Mouse (Mus musculus): ENCODE measurements around the gene Rftn1. TPM values are rescaled to one million over a fixed set of nuclear protein-coding genes. Genes with fewer than 3 reads are reported as not detected.

The Rftn1 gene
- polyA plus RNA-seq, 1 experiment: 4.2 TPM

DNA sequence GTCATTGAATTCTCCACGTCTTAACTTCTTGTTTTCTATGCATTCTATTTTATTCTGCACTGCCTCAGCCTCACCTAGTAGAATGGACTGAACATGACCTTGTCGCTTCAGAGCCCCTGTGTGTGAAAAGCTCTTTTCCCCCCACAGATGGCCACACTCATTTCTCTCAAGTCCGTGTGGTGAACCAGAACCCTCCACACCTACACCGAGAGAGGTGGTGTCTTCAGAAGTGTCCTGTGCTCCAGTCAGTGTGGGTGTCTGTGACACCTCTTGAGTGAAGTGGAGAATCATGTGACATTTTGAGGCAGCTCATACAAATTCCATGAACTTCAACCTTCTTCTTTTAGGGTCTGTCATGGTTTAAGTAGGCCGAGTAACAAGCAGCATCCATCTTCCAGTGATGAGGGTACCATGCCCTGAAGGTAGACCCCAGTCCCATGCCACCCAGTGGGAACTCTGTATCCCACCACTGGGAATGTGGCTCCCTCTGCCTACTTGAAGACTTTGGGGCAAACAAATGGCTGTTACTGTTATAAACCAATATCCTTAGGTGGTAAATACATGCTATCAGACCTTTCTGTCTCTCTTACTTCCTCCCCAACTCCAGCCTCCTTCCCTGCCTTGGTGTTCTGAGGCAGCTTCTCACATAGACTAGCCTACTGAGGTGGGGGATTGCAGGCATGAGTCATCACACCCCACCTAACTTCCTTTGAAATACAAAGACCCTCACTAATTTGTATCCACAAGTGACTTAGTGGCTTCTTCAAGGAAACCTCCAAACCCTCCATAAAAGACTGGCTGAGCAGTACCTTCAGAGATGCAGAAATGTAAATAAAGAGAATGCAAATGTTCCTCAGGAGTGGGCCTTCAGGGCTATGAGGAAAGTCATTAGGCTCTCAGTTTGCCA is 122.4 kb downstream of the Rftn1 start:
- Histone ChIP-seq H3K4me3 (ENCODE audit: insufficient read depth, low read depth, low read length) (no peak overlapping the region), H3K4me1 (ENCODE audit: control insufficient read depth, insufficient read depth, insufficient read length, low read length) (peaks cover 6% of the 10 kb centered on the region), H3K27ac (replicated peaks; ENCODE audit: low read depth, low read length) (no peak overlapping the region)

DNA sequence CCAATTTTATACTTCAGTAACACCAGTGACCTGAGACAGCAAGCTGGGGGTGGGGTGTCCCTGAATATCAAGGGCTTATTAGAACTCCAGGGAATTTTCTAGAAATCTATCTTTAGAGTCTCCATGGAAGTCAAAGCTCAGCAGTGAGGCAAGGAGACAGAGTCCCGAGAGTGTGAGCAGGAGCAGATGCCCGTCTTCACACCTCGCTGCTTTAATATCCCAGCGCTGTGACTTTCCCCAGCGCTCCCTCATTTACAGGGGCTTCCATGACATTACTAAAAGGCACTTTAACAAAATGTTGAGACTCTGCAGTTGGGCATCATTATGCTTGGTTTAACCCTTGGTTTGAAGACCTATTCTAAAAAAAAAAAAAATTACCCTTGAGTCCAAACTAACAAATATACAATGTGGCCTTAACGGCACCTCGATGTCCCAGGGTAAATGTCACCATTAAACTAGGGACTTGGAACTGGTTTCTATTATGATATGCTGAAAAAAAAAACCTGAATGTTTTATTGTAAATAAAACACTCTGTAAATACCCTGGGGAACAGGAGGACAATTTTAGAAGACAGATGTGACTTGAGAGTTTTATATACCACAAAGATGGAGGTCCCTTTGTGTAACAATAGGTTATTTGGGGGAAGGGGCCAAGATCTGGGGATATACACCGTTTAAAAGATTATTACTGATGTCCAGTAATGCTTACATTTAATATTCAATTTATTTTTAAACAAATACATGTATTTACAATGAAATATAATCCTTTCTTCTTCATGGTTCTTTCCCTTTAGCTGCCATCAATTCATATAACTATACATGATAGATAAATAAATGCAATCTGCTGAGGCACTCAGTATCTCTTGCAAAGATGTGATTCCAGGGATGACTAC is 123.4 kb downstream of the Rftn1 start:
- Histone ChIP-seq H3K27ac (replicated peaks; ENCODE audit: low read depth, low read length) (no peak overlapping the region), H3K4me1 (ENCODE audit: control insufficient read depth, insufficient read depth, insufficient read length, low read length) (peaks cover 6% of the 10 kb centered on the region), H3K4me3 (ENCODE audit: insufficient read depth, low read depth, low read length) (no peak overlapping the region)

DNA sequence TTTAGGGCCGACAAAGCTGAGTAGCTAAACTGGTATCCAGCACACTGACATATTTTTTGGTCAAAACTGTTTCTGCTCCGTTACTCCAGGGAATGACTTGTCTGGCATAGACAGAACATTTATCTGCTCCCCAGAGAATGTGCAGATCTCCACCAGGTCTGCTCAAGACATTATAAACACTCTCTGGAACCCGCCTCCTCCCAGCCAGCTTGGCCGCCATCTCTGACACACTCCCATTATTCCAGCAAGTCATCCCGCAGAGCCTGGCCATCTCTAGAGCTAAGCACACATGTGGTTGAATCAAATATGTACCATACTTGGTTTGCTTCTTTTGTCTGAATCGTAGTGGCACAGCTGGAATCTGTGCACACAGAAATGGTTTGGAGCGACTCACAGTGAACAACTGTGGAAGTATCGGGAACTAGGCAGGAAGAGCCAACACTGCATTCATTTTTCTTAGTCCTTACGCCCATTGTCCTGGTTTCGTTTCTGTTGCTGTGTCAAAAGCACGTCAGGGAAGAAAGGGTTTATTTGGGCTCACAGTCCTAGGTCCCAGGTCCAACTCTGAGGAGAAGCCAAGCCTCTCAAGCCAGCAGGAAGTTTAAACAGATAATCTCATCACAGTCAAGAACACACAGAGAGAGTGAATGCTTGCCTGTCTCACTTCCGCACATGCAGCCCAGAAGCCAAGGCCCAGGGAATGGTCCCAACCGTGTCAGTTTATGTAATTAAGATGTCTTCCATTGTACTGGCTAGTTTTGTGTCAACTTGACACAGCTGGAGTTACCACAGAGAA is 126.4 kb downstream of the Rftn1 start:
- Histone ChIP-seq H3K4me1 (ENCODE audit: control insufficient read depth, insufficient read depth, insufficient read length, low read length) (peaks cover 6% of the 10 kb centered on the region), H3K4me3 (ENCODE audit: insufficient read depth, low read depth, low read length) (no peak overlapping the region), H3K27ac (replicated peaks; ENCODE audit: low read depth, low read length) (no peak overlapping the region)

- H3K4me3 ChIP-seq (ENCODE audit: insufficient read depth, low read depth, low read length): no peak overlapping the region
- no peak overlapping the region for H3K27ac ChIP-seq (replicated peaks; ENCODE audit: low read depth, low read length)
- H3K4me1 ChIP-seq (ENCODE audit: control insufficient read depth, insufficient read depth, insufficient read length, low read length): peaks cover 6% of the 10 kb centered on the region
Observed at GRCm38 (mm10) chr17:50062649-50063048, 127.8 kb downstream of the Rftn1 start.

- H3K4me3 ChIP-seq (ENCODE audit: insufficient read depth, low read depth, low read length): no peak overlapping the region
- peaks cover 6% of the 10 kb centered on the region for H3K4me1 ChIP-seq (ENCODE audit: control insufficient read depth, insufficient read depth, insufficient read length, low read length)
- H3K27ac ChIP-seq (replicated peaks; ENCODE audit: low read depth, low read length): no peak overlapping the region
Observed at GRCm38 (mm10) chr17:50061446-50061845, 129.0 kb downstream of the Rftn1 start.

DNA sequence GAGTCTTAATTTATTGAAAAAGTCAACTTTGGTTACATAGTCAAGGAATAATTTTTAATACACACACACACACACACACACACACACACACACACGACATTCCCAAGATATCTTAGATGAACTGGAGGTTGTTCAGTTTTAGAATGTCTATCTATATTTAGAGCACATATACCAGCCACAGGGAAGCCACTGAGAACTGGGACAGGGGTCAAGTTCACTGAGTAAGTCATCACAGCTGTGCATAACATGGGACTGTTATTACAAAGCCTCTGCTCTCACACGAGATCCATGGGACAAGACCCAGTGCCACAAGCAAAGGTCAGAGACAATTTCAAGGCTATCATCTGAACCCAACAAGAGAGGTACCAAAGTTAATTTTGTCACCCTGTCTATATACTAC is 130.3 kb downstream of the Rftn1 start:
- Histone ChIP-seq H3K27ac (replicated peaks; ENCODE audit: low read depth, low read length) (no peak overlapping the region), H3K4me3 (ENCODE audit: insufficient read depth, low read depth, low read length) (no peak overlapping the region), H3K4me1 (ENCODE audit: control insufficient read depth, insufficient read depth, insufficient read length, low read length) (peaks cover 9% of the 10 kb centered on the region)

DNA sequence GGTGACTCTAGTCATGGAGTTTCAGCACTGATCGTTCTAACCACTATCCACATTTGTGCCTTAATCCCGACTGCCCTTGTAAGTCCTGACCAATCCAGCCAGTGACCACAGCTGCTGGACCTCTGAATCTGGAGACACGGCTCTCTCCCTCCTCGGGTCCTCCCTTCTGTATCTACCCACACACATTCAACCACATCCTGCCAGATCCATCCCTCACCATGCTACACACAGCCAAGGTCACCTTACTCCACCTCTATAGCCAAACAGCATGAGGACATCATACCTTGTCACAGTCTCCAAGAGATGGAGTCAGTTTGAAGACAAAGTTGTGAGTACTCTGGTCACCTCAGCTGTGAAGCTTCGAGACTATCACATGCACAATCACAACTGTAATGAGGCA is 131.1 kb downstream of the Rftn1 start:
- H3K27ac ChIP-seq (replicated peaks; ENCODE audit: low read depth, low read length): no peak overlapping the region
- peaks cover 10% of the 10 kb centered on the region for H3K4me1 ChIP-seq (ENCODE audit: control insufficient read depth, insufficient read depth, insufficient read length, low read length)
- no peak overlapping the region for H3K4me3 ChIP-seq (ENCODE audit: insufficient read depth, low read depth, low read length)

DNA sequence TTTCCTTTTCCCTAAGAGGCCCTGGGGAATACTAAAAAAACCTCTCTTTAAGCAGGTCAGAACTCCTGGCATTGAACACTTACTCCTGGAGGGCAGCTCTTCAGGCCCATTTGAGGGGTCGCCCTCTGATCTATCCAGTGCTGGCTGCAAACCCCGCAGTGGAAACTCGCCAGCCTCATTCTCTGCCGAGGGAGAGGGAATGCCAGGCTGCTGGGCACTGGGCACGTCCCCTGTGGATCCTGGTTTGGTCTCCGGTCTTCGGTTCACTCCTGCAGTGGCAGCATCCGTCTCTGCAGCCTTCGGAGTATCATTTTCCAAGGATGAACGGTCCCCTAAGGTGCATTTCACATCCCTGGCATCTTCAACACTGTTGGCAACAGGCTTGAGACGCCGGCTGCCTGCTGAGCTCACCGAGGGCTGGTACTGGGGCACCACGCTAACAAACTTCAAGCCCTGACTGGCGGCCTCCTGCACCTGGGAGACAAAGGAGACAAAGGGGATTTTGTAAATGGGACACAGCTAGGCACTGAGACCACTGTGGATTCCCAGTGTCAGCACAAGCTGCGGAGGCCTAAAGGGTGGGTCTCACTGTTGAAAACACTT is 135.2 kb downstream of the Rftn1 start:
- Histone ChIP-seq H3K4me3 (ENCODE audit: insufficient read depth, low read depth, low read length) (no peak overlapping the region), H3K4me1 (ENCODE audit: control insufficient read depth, insufficient read depth, insufficient read length, low read length) (peaks cover 28% of the 10 kb centered on the region), H3K27ac (replicated peaks; ENCODE audit: low read depth, low read length) (no peak overlapping the region)

- Histone ChIP-seq H3K4me3 (ENCODE audit: insufficient read depth, low read depth, low read length) (no peak overlapping the region), H3K4me1 (ENCODE audit: control insufficient read depth, insufficient read depth, insufficient read length, low read length) (peaks cover 28% of the 10 kb centered on the region), H3K27ac (replicated peaks; ENCODE audit: low read depth, low read length) (no peak overlapping the region)
Observed at GRCm38 (mm10) chr17:50054586-50054985, 135.9 kb downstream of the Rftn1 start.

DNA sequence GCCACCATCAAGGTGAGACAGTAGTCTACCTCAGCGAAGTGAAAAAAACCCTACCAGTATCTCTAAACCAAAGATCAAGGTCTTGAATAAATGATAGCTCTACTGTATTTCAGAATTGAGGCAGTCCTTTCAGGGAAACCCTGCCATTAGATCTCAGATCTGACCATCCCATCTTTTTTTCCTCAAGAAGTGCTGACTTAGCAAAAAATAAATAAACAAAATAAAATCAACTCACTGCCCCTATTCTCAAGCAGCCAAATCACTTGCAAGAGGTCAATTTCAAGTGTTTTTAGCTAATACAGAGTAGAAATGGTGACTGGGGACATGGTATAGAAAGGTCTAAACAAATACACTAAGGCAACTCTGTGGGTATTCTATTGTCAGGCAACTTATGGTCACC is 136.5 kb downstream of the Rftn1 start:
- peaks cover 28% of the 10 kb centered on the region for H3K4me1 ChIP-seq (ENCODE audit: control insufficient read depth, insufficient read depth, insufficient read length, low read length)
- H3K27ac ChIP-seq (replicated peaks; ENCODE audit: low read depth, low read length): no peak overlapping the region
- H3K4me3 ChIP-seq (ENCODE audit: insufficient read depth, low read depth, low read length): no peak overlapping the region

DNA sequence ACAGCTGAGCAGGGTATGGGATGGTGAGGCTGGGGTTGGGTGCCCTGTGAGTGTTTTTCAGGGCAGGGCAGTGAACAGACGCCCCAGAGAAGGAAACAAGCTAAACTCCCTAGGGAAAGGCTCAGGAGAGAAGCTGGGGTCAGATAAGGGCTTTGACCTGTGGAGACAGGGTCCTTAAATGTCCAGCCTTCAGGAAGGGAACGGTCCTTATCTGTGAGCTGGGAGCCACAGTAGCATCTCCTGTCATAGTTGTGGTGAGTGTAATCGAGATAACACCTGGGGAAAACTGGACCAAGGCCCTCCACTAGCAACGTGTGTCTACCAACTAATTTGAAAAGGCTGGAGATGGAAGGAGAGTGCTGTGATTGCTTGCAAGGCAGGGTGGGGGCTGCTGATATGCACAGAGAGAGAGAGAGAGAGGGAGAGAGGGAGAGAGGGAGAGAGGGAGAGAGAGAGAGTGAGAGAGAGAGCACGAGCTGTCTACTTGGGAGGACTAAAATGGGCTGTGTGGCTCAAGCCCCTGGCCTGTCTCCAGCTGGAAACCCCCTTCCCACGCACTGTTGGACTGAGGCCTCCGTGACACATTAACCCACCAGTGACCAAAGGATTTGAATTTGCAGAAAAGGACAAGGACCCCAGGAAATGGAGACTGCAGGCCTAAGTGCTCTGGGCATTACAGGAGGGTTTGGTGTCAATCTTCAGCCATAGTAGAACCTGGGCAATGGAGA is 137.6 kb downstream of the Rftn1 start:
- peaks cover 28% of the 10 kb centered on the region for H3K4me1 ChIP-seq (ENCODE audit: control insufficient read depth, insufficient read depth, insufficient read length, low read length)
- H3K4me3 ChIP-seq (ENCODE audit: insufficient read depth, low read depth, low read length): no peak overlapping the region
- 0 out of 2 replicates have a peak overlapping the region, but pooled peaks have one; percentile 32 for H3K27ac ChIP-seq (replicated peaks; ENCODE audit: low read depth, low read length)

- no peak overlapping the region for H3K4me3 ChIP-seq (ENCODE audit: insufficient read depth, low read depth, low read length)
- H3K4me1 ChIP-seq (ENCODE audit: control insufficient read depth, insufficient read depth, insufficient read length, low read length): peaks cover 27% of the 10 kb centered on the region
- H3K27ac ChIP-seq (replicated peaks; ENCODE audit: low read depth, low read length): no peak overlapping the region; the same call in 1 of the 2 replicates
Observed at GRCm38 (mm10) chr17:50050456-50050855, 140.0 kb downstream of the Rftn1 start.

- H3K4me1 ChIP-seq (ENCODE audit: control insufficient read depth, insufficient read depth, insufficient read length, low read length): peaks cover 19% of the 10 kb centered on the region; the same call in 1 of the 2 replicates
- H3K27ac ChIP-seq (replicated peaks; ENCODE audit: low read depth, low read length): no peak overlapping the region
- H3K4me3 ChIP-seq (ENCODE audit: insufficient read depth, low read depth, low read length): no peak overlapping the region
Observed at GRCm38 (mm10) chr17:50048209-50048608, 142.3 kb downstream of the Rftn1 start.

- H3K4me3 ChIP-seq (ENCODE audit: insufficient read depth, low read depth, low read length): no peak overlapping the region
- peaks cover 11% of the 10 kb centered on the region; the same call in 1 of the 2 replicates for H3K4me1 ChIP-seq (ENCODE audit: control insufficient read depth, insufficient read depth, insufficient read length, low read length)
- no peak overlapping the region for H3K27ac ChIP-seq (replicated peaks; ENCODE audit: low read depth, low read length)
Observed at GRCm38 (mm10) chr17:50047182-50047581, 143.3 kb downstream of the Rftn1 start.

Measured in brown adipose tissue, adult 24 weeks (tissue).